Mouse (Mus musculus): ENCODE measurements around the gene Spag17.
"Not testable (repeated sequence)": the region's sequence is repeated elsewhere in the genome, so short reads cannot be mapped to it uniquely, and the experiment has no call there.

The Spag17 gene

GRCm38 (mm10) chr3:99885187-99885811 is at the start of gene Spag17:
TSS of gene Spag17 (plus strand) at chr3:99885406.
- DNase-seq (ENCODE audit: extremely low read depth, insufficient read length, low spot score): no peak

GRCm38 (mm10) chr3:99842333-99842732 is 42.9 kb upstream of the Spag17 start:
- DNase-seq (ENCODE audit: extremely low read depth, insufficient read length, low spot score): no peak

- no peak for DNase-seq (ENCODE audit: extremely low read depth, insufficient read length, low spot score)
Observed at GRCm38 (mm10) chr3:99842808-99843207, 42.4 kb upstream of the Spag17 start.

GRCm38 (mm10) chr3:99843233-99843632 is 42.0 kb upstream of the Spag17 start:
- DNase-seq (ENCODE audit: extremely low read depth, insufficient read length, low spot score): no peak

GRCm38 (mm10) chr3:99850926-99851325 is 34.3 kb upstream of the Spag17 start:
- no peak for DNase-seq (ENCODE audit: extremely low read depth, insufficient read length, low spot score)

- no peak for DNase-seq (ENCODE audit: extremely low read depth, insufficient read length, low spot score)
Observed at GRCm38 (mm10) chr3:99854595-99854994, 30.6 kb upstream of the Spag17 start.

- no peak for DNase-seq (ENCODE audit: extremely low read depth, insufficient read length, low spot score)
Observed at GRCm38 (mm10) chr3:99858922-99859321, 26.3 kb upstream of the Spag17 start.

- no peak for DNase-seq (ENCODE audit: extremely low read depth, insufficient read length, low spot score)
Observed at GRCm38 (mm10) chr3:99864706-99865105, 20.5 kb upstream of the Spag17 start.

GRCm38 (mm10) chr3:99875137-99875536 is 10.1 kb upstream of the Spag17 start:
- no peak for DNase-seq (ENCODE audit: extremely low read depth, insufficient read length, low spot score)

GRCm38 (mm10) chr3:99881498-99881897 is 3.7 kb upstream of the Spag17 start:
- no peak for DNase-seq (ENCODE audit: extremely low read depth, insufficient read length, low spot score)

- no peak for DNase-seq (ENCODE audit: extremely low read depth, insufficient read length, low spot score)
Observed at GRCm38 (mm10) chr3:99883988-99884564, 1.1 kb upstream of the Spag17 start.

GRCm38 (mm10) chr3:99894741-99895140 is 9.5 kb downstream of the Spag17 start:
- not testable (repeated sequence) for DNase-seq (ENCODE audit: extremely low read depth, insufficient read length, low spot score)

- DNase-seq (ENCODE audit: extremely low read depth, insufficient read length, low spot score): no peak
Observed at GRCm38 (mm10) chr3:99913809-99914439, 28.7 kb downstream of the Spag17 start.

- no peak for DNase-seq (ENCODE audit: extremely low read depth, insufficient read length, low spot score)
Observed at GRCm38 (mm10) chr3:99922944-99923343, 37.7 kb downstream of the Spag17 start.

GRCm38 (mm10) chr3:99930920-99931620 is 45.9 kb downstream of the Spag17 start:
- peak; percentile 21 for DNase-seq (ENCODE audit: extremely low read depth, insufficient read length, low spot score)

- no peak for DNase-seq (ENCODE audit: extremely low read depth, insufficient read length, low spot score)
Observed at GRCm38 (mm10) chr3:99936159-99936558, 51.0 kb downstream of the Spag17 start.

- DNase-seq (ENCODE audit: extremely low read depth, insufficient read length, low spot score): peak; percentile 18
Observed at GRCm38 (mm10) chr3:99938611-99939286, 53.5 kb downstream of the Spag17 start.

GRCm38 (mm10) chr3:99945171-99945570 is 60.0 kb downstream of the Spag17 start:
- no peak for DNase-seq (ENCODE audit: extremely low read depth, insufficient read length, low spot score)

- DNase-seq (ENCODE audit: extremely low read depth, insufficient read length, low spot score): no peak
Observed at GRCm38 (mm10) chr3:99954039-99954602, 68.9 kb downstream of the Spag17 start.

- DNase-seq (ENCODE audit: extremely low read depth, insufficient read length, low spot score): no peak
Observed at GRCm38 (mm10) chr3:99956517-99956916, 71.3 kb downstream of the Spag17 start.

All from 3134 (cell line).